Mouse (Mus musculus): ENCODE measurements around the gene Proca1.

DNA sequence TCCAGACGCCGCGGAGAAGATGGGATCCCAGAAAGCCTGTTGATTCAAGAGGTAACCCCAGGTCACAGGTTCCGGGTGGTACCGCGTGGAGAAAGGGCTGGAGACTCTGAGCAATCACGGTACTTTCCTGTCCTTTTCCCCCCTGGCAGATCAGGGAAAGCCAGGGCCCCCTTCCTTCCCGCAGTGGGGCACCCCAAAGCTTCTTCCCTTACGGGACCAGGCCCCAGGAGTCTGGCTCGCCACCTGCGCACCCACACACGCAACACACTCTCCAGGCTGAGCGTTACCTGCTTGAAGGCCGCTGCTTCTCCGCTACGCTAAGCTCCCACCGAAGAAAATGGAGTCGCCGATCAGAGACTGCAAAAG lies 52.1 kb downstream of the Proca1 start:
- TF ChIP-seq POLR2A (IDR thresholded peaks at IDR 0.05; ENCODE audit: insufficient read depth, low read length), result no peak
- TF ChIP-seq CTCF (IDR thresholded peaks at IDR 0.05; ENCODE audit: low read depth, low read length), result no peak

Measured in ES-Bruce4 (cell line).